Mouse (Mus musculus): Measurements from ENCODE around the gene Gm29094.
"Not testable (repeated sequence)": the region's sequence is repeated elsewhere in the genome, so short reads cannot be mapped to it uniquely, and the experiment has no call there.

Gene Gm29094

GRCm38 (mm10) chr9:89198969-89199416 is at the start of gene Gm29094, which contains the start of gene Bcl2a1b:
TSS of gene Gm29094 (plus strand) at chr9:89199379.
TSS of gene Bcl2a1b (plus strand) at chr9:89199209.
- not testable (repeated sequence) for DNase-seq (ENCODE audit: low spot score)

- peak; percentile 2 for DNase-seq (ENCODE audit: low spot score)
These were observed 26.6 kb upstream of the Gm29094 start for GRCm38 (mm10) chr9:89172539-89172938.

DNA sequence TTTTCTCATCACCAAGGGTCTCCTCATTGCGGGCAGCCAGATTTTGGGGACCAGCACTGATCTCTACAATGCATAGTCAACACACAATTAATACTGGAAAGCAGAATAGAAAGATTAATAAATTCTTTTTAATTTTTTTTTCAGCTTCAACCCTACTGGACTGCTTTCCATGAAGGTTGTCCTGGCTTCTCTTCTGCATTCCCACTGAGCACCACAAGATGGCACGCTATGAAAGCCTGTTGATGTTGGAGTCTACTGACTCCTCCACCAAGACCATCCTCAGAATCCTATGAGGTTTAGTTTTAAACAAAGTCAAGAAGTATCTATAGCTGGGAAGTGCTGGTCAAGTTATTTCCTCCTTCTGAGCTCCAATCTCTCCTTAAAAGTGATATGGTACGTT is 20.3 kb upstream of the Gm29094 start:
- peak; percentile 27 for DNase-seq (ENCODE audit: low spot score)

DNA sequence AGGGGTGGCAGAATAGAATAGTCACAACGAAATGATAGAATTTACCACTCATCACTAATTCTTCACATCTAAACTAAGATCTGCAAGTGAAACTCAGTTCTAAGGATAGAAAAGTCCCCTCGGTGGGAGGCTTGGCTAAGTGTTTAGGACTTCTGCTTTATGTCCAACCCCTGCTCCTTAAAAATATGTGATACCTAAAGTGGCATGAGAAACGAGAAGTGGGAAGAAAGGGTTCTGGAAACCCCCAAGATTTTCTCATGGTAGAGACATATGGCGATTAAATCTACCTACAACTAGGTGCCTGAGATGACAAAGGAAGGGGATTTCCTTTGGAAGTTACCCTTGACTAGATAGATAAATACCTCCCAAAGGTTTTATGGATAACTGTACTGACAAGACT is 19.7 kb upstream of the Gm29094 start:
- not testable (repeated sequence) for DNase-seq (ENCODE audit: low spot score)

DNA sequence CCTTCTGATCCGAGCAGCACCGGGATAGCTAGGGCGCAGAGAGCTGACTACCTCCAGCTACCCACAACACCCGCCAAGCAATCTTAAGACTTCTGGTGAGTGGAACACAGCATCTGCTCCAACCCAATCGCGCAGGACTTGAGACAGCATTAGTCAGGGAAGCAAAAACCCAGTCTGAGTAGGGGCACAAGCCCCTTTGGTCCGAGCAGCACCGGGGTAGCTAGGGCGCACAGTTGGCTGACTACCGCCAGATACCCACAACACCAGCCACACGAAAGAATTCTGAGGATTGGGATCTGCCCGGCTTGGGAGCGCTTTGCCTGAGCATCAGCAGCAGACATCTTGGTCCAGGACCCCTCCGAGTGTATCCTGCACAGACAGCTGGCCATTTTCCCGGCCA is 12.2 kb upstream of the Gm29094 start:
- DNase-seq (ENCODE audit: low spot score) = not testable (repeated sequence)

GRCm38 (mm10) chr9:89195483-89195882 is 3.7 kb upstream of the Gm29094 start:
- not testable (repeated sequence) for DNase-seq (ENCODE audit: low spot score)

DNA sequence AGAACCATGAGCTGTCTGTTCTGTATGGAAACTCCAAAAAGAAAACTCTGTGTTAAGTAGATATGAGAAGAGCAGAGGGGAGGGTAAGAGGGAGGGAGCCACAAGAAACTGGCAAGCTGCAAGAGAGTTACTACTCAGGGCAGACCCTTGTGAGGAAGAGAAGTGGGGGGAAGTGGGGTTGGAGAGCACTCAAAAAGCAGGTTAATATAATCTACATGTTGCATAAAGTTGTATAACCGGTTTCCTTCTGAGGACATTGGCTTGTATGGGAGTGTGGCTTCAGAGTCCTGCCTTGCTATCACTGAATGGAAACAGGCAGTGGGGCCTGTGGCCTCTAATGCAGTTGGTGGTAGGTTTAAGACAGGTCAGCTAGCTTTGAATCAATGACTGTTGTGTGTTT is 1.7 kb upstream of the Gm29094 start:
- not testable (repeated sequence) for DNase-seq (ENCODE audit: low spot score)

DNA sequence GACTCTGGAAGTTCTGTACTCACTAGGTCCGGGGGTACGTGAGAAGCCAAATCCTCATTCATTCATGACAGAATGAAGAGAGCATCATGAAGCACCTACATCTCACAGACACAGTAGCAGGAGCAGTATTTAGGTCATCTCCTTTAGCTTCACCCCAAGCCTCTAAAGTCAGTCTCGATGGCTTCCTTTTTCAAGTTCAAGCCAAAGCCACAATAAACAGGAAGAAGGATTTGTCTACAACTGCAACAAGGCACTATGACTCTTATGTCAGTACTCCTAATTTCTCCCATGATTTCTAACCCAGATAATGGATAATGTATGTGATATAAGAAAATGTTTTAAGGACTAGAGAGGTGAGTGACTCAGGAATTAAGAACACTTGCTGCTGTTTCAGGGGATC is 830 bp upstream of the Gm29094 start:
- DNase-seq (ENCODE audit: low spot score) = not testable (repeated sequence)

DNA sequence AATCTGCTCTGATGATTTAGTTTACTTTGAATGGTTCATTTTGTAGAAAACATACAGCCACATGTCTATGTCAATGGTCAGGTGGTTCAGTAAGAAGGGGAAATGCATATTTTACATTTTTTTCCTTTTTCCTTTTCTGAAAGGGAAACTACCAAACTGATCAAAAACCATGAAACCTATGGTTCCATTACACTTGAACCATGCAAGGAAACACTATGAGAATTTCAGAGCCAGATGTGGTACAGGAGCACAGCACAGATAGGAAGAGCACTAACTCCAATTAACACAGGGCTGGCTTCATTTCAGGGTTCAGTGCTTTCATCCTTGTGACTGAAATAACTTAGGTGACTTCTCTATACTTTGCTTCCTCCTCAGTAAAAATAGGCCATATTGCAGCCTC is 3.1 kb downstream of the Gm29094 start:
- DNase-seq (ENCODE audit: low spot score) = not testable (repeated sequence)

- DNase-seq (ENCODE audit: low spot score) = not testable (repeated sequence)
These were observed 9.8 kb downstream of the Gm29094 start for GRCm38 (mm10) chr9:89208939-89209338.

DNA sequence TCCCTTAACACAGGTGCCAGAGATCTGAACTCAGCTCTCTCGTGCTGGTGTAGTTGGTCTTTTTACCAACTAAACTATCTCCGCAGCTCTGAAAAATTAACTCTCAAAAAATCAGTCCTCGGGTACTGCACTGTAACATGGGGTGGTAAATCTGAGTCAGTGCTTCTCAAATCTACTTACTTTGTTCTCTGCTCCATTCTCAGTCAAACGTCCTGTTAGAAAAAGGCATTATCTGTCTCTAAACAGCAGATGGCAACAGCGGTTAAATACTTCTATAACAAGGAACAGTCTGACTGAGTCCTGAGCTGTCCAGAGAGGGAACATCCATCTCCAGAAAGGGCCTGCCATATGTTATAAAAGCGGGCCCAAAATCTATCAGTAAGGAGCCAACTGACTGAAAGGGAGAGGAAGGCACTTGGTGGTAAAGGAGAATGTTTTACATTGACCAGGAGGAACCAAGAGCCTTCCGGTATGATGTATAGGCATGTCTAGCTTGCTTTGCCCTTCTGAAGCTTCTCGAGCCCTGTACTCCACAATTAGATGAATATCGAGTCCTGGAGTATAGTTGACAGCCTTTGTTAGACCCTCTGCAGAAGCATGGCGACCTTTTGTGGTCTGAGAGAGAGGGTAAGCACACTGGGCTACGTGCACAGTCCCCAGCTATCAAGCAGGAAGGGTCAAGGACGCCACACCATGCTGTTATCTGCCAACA is 11.3 kb downstream of the Gm29094 start, which contains the start of gene Mthfs:
Gene Mthfs (plus strand): TSS at position 324 of the 712 bp plus-strand sequence.
- not testable (repeated sequence) for DNase-seq (ENCODE audit: low spot score)

GRCm38 (mm10) chr9:89211065-89211858 is 12.1 kb downstream of the Gm29094 start:
- DNase-seq (ENCODE audit: low spot score) = not testable (repeated sequence)

- not testable (repeated sequence) for DNase-seq (ENCODE audit: low spot score)
These were observed 13.2 kb downstream of the Gm29094 start for GRCm38 (mm10) chr9:89212428-89212827.

DNA sequence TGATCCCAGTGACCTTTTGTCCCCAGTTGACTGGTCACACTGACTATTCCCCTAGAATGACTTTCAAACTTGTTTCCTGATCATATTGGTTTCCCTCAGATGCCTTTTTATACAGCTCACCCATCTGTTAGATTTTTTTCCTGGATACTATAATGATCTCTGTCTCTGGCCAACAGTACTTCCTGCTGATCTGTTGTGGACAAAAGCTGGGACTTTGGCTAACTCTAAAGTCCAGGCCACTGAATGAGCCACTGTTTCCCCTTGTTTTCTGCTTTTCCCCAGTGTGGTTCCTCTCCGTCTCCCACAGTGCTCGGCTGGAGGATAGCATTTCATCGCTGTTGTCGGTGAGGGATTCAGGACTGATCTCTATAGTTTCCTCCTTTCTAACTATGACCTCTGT is 19.0 kb downstream of the Gm29094 start:
- DNase-seq (ENCODE audit: low spot score) = not testable (repeated sequence)

GRCm38 (mm10) chr9:89219668-89220067 is 20.5 kb downstream of the Gm29094 start:
- not testable (repeated sequence) for DNase-seq (ENCODE audit: low spot score)

DNA sequence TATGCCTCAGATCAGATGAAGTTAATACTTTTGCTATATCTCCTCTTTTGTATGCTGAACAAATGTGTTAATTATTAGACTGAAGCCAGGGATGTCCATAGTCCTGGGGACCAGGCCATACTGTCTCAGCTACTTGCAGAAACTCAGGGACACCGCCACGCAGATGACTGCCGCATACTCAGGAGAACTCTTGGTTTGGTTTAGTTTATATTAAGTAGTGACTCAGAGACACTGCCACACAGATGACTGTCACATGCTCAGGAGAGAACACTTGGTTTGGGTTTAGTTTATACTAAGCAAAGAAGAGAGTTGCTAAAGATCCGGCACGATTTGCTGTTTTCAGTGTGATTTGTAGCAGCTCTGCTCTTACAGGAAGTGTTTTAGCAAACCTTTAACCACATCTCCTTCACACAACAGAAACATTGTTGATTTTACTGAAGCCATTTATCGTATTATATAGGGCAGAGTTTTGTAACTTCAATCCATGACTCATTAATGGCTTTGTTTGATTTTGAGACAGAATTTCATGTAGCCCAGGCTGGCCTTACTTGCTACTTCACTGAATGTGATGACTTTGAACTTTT is 21.6 kb downstream of the Gm29094 start:
- not testable (repeated sequence) for DNase-seq (ENCODE audit: low spot score)

- DNase-seq (ENCODE audit: low spot score) = peak; percentile 56
These were observed 26.9 kb downstream of the Gm29094 start for GRCm38 (mm10) chr9:89226071-89226470.

DNA sequence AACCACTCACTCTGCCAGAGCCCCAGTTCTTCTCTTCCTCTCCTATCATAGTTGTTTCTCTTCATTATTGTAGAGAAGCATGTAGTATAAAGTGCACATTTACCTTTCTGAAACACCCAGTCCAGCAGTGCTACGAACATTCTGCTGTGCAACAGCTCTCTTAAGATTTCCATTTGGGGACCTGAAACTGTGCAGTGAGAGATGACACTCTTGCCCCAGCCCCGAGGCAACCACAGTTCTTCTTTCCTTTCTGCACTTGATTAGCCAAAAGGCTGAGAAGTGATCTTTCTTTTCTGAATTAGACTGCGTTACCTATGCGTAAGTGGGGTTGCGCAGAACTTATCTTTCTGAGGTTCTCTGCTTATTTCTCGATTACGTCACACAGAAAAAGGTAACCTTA is 28.9 kb downstream of the Gm29094 start:
- no peak for DNase-seq (ENCODE audit: low spot score)

DNA sequence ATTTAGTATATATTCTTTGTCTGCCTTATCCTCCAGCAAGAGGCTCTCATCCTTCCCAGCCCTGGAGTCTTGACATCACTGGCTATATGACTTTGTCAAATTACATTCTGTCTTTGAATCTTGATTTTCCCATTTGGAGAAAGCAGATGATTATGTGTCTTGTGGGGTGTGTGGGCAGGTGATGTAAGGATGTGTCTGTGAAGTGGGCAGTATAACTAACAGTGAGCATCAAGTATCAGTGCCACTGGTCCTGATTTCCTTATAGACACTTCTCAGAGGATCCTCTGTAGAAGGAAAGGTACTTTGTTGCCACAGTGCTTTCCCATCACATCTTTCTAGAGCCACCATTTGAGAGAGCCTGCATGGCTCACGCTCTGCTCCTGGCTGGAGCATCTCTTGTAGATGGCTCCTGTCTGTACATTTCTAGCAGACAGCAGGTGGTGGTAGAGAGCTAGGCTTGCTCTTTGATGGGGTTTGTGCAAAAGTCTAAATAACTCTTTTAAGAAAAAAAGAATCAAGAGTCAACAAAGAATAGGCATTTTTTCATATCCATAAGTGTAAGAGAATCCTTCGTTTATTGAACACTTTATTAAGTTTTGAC is 31.8 kb downstream of the Gm29094 start:
- not testable (repeated sequence) for DNase-seq (ENCODE audit: low spot score)

GRCm38 (mm10) chr9:89237131-89237530 is 38.0 kb downstream of the Gm29094 start:
- DNase-seq (ENCODE audit: low spot score) = not testable (repeated sequence)

DNA sequence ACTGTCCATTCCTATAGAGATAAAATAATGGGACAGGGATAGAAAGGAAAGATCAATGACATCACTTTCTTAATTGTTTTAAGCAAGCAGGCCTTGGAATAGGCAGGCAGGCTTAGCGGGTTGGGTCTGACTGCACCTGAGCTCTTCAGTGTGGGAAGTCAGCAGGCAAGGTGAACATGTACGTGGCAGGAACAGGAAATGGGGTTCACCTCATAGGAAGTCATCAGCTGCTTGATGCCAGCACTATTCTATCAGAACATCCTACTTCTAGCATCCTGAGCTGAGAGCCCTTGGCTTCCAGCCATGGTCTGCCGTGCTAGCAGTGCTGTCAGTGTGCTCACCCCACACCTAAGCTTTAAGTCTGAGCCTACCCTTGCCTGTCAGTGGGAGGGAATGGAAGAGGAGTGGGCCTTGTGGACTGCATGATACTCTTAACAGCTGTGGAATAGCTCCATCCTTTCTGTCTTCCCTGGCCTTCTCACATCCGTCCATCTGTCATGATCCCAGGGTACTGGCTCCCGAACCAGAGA is 39.9 kb downstream of the Gm29094 start:
- not testable (repeated sequence) for DNase-seq (ENCODE audit: low spot score)

Measured in embryo, embryonic 10 days (tissue).